Mouse (Mus musculus): ENCODE measurements around the gene A430005L14Rik.

- TF ChIP-seq POLR2A (IDR thresholded peaks at IDR 0.05; ENCODE audit: borderline replicate concordance, low read depth, low read length) (no peak), CTCF (IDR thresholded peaks at IDR 0.05; ENCODE audit: low read depth, low read length) (no peak)
These were observed 49.5 kb upstream of the A430005L14Rik start for GRCm38 (mm10) chr4:153907573-153907972.
